Mouse (Mus musculus): ENCODE measurements around the gene Rnf8.

DNA sequence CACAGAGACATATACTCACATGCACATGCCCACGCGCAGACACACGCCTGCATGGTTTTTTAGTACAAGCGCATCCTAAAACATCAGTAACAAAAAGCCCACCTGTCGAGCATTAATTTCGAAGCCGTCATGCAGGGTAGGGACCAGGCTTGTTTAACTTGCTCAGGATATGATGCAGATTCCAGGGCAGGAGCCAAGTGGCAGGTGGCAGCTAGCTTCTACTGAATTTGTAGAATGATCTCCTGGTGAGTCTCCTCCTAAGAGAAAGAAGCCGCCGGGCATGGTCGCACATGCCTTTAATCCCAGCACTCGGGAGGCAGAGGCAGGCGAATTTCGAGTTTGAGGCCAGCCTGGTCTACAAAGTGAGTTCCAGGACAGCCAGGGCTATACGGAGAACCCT is 15.5 kb upstream of the Rnf8 start:
- TF ChIP-seq CTCF (IDR thresholded peaks at IDR 0.05; ENCODE audit: control insufficient read depth, insufficient read depth, low read length) (no peak), POLR2A (IDR thresholded peaks at IDR 0.05; ENCODE audit: borderline replicate concordance, control insufficient read depth, low read depth, low read length) (no peak)

Data from bone marrow, adult 2 months (tissue).